Mouse (Mus musculus): ENCODE results near the gene 9230112D13Rik. TPM values are rescaled to one million over a fixed set of nuclear protein-coding genes. Genes with fewer than 3 reads are reported as not detected.

Gene 9230112D13Rik
- polyA plus RNA-seq, 1 experiment from 2014 or later = not detected

- no peak overlapping the region for H3K4me3 ChIP-seq (ENCODE audit: low read depth, low read length)
- no peaks in the 10 kb centered on the region for H3K36me3 ChIP-seq (ENCODE audit: control insufficient read depth, insufficient read depth)
- peaks cover 19% of the 10 kb centered on the region for H3K27me3 ChIP-seq (ENCODE audit: control insufficient read depth, insufficient read depth, low read depth, low read length)
- H3K9me3 ChIP-seq (replicated peaks; ENCODE audit: control insufficient read depth, low read length) = no peaks in the 10 kb centered on the region
- H3K9ac ChIP-seq (ENCODE audit: low read depth, low read length) = no peak overlapping the region
- 49% methylated on average over 3 of the region's 3 CpGs for WGBS (ENCODE audit: insufficient replicate concordance)
- no peak overlapping the region for H3K4me2 ChIP-seq (ENCODE audit: low read depth, low read length)
- no peak for ATAC-seq (ENCODE audit: low read depth)
- H3K4me1 ChIP-seq (ENCODE audit: control insufficient read depth, low read depth, low read length) = no peaks in the 10 kb centered on the region
- H3K27ac ChIP-seq (ENCODE audit: low read length) = no peak overlapping the region
Measured at GRCm38 (mm10) chr14:34497346-34497745, 25.3 kb downstream of the 9230112D13Rik start.

- H3K27me3 ChIP-seq (ENCODE audit: control insufficient read depth, insufficient read depth, low read depth, low read length) = no peaks in the 10 kb centered on the region
- H3K36me3 ChIP-seq (ENCODE audit: control insufficient read depth, insufficient read depth) = no peaks in the 10 kb centered on the region
- H3K27ac ChIP-seq (ENCODE audit: low read length) = no peak overlapping the region
- H3K4me2 ChIP-seq (ENCODE audit: low read depth, low read length) = no peak overlapping the region
- ATAC-seq (ENCODE audit: low read depth) = no peak
- no peaks in the 10 kb centered on the region for H3K9me3 ChIP-seq (replicated peaks; ENCODE audit: control insufficient read depth, low read length)
- WGBS (ENCODE audit: insufficient replicate concordance) = 45% methylated on average over 3 of the region's 3 CpGs
- H3K4me1 ChIP-seq (ENCODE audit: control insufficient read depth, low read depth, low read length) = no peaks in the 10 kb centered on the region; the same call in 1 of the 2 replicates
- no peak overlapping the region for H3K9ac ChIP-seq (ENCODE audit: low read depth, low read length)
- H3K4me3 ChIP-seq (ENCODE audit: low read depth, low read length) = no peak overlapping the region
Measured at GRCm38 (mm10) chr14:34493682-34494081, 28.9 kb downstream of the 9230112D13Rik start.

GRCm38 (mm10) chr14:34492688-34493087 lies 29.9 kb downstream of the 9230112D13Rik start:
- Histone ChIP-seq H3K4me3 (ENCODE audit: low read depth, low read length) (no peak overlapping the region), H3K4me2 (ENCODE audit: low read depth, low read length) (no peak overlapping the region), H3K27ac (ENCODE audit: low read length) (no peak overlapping the region), H3K27me3 (ENCODE audit: control insufficient read depth, insufficient read depth, low read depth, low read length) (no peaks in the 10 kb centered on the region), H3K36me3 (ENCODE audit: control insufficient read depth, insufficient read depth) (no peaks in the 10 kb centered on the region), H3K4me1 (ENCODE audit: control insufficient read depth, low read depth, low read length) (no peaks in the 10 kb centered on the region; the same call in 1 of the 2 replicates), H3K9ac (ENCODE audit: low read depth, low read length) (no peak overlapping the region), H3K9me3 (replicated peaks; ENCODE audit: control insufficient read depth, low read length) (no peaks in the 10 kb centered on the region)
- no peak for ATAC-seq (ENCODE audit: low read depth)
- 43% methylated on average over 2 of the region's 2 CpGs for WGBS (ENCODE audit: insufficient replicate concordance)

- Histone ChIP-seq H3K9ac (ENCODE audit: low read depth, low read length) (no peak overlapping the region), H3K36me3 (ENCODE audit: control insufficient read depth, insufficient read depth) (no peaks in the 10 kb centered on the region), H3K4me2 (ENCODE audit: low read depth, low read length) (no peak overlapping the region), H3K27ac (ENCODE audit: low read length) (no peak overlapping the region), H3K4me1 (ENCODE audit: control insufficient read depth, low read depth, low read length) (no peaks in the 10 kb centered on the region; the same call in 1 of the 2 replicates), H3K4me3 (ENCODE audit: low read depth, low read length) (no peak overlapping the region), H3K9me3 (replicated peaks; ENCODE audit: control insufficient read depth, low read length) (no peaks in the 10 kb centered on the region), H3K27me3 (ENCODE audit: control insufficient read depth, insufficient read depth, low read depth, low read length) (no peaks in the 10 kb centered on the region)
- WGBS (ENCODE audit: insufficient replicate concordance) = 20% methylated on average over 1 of the region's 1 CpGs
- ATAC-seq (ENCODE audit: low read depth) = no peak
Measured at GRCm38 (mm10) chr14:34490965-34491364, 31.6 kb downstream of the 9230112D13Rik start.

- ATAC-seq (ENCODE audit: low read depth) = peak; percentile 47; the same call in 1 of the 2 replicates
- Histone ChIP-seq H3K4me1 (ENCODE audit: control insufficient read depth, low read depth, low read length) (no peaks in the 10 kb centered on the region; the same call in 1 of the 2 replicates), H3K4me3 (ENCODE audit: low read depth, low read length) (no peak overlapping the region), H3K4me2 (ENCODE audit: low read depth, low read length) (0 out of 2 replicates have a peak overlapping the region, but pooled peaks have one; percentile 50), H3K9ac (ENCODE audit: low read depth, low read length) (no peak overlapping the region), H3K36me3 (ENCODE audit: control insufficient read depth, insufficient read depth) (no peaks in the 10 kb centered on the region), H3K9me3 (replicated peaks; ENCODE audit: control insufficient read depth, low read length) (no peaks in the 10 kb centered on the region), H3K27me3 (ENCODE audit: control insufficient read depth, insufficient read depth, low read depth, low read length) (no peaks in the 10 kb centered on the region), H3K27ac (ENCODE audit: low read length) (peak overlapping the region; percentile 25)
- WGBS (ENCODE audit: insufficient replicate concordance) = 34% methylated on average over 2 of the region's 2 CpGs
Measured at GRCm38 (mm10) chr14:34489928-34490327, 32.7 kb downstream of the 9230112D13Rik start.

- no peaks in the 10 kb centered on the region for H3K36me3 ChIP-seq (ENCODE audit: control insufficient read depth, insufficient read depth)
- H3K9me3 ChIP-seq (replicated peaks; ENCODE audit: control insufficient read depth, low read length) = no peaks in the 10 kb centered on the region
- no peak overlapping the region for H3K4me2 ChIP-seq (ENCODE audit: low read depth, low read length)
- 58% methylated on average over 8 of the region's 8 CpGs for WGBS (ENCODE audit: insufficient replicate concordance)
- H3K4me3 ChIP-seq (ENCODE audit: low read depth, low read length) = no peak overlapping the region
- H3K27ac ChIP-seq (ENCODE audit: low read length) = no peak overlapping the region
- H3K9ac ChIP-seq (ENCODE audit: low read depth, low read length) = no peak overlapping the region
- H3K27me3 ChIP-seq (ENCODE audit: control insufficient read depth, insufficient read depth, low read depth, low read length) = no peaks in the 10 kb centered on the region
- no peaks in the 10 kb centered on the region; the same call in none of the 2 replicates for H3K4me1 ChIP-seq (ENCODE audit: control insufficient read depth, low read depth, low read length)
- ATAC-seq (ENCODE audit: low read depth) = no peak
Measured at GRCm38 (mm10) chr14:34486169-34486568, 36.4 kb downstream of the 9230112D13Rik start.

- Histone ChIP-seq H3K9me3 (replicated peaks; ENCODE audit: control insufficient read depth, low read length) (no peaks in the 10 kb centered on the region), H3K4me2 (ENCODE audit: low read depth, low read length) (no peak overlapping the region), H3K27me3 (ENCODE audit: control insufficient read depth, insufficient read depth, low read depth, low read length) (no peaks in the 10 kb centered on the region), H3K36me3 (ENCODE audit: control insufficient read depth, insufficient read depth) (no peaks in the 10 kb centered on the region), H3K9ac (ENCODE audit: low read depth, low read length) (no peak overlapping the region), H3K27ac (ENCODE audit: low read length) (no peak overlapping the region), H3K4me3 (ENCODE audit: low read depth, low read length) (no peak overlapping the region), H3K4me1 (ENCODE audit: control insufficient read depth, low read depth, low read length) (no peaks in the 10 kb centered on the region; the same call in none of the 2 replicates)
- WGBS (ENCODE audit: insufficient replicate concordance) = 62% methylated on average over 6 of the region's 6 CpGs
- no peak for ATAC-seq (ENCODE audit: low read depth)
Measured at GRCm38 (mm10) chr14:34483469-34484341, 38.9 kb downstream of the 9230112D13Rik start.

- Histone ChIP-seq H3K27ac (ENCODE audit: low read length) (no peak overlapping the region), H3K4me2 (ENCODE audit: low read depth, low read length) (no peak overlapping the region), H3K9ac (ENCODE audit: low read depth, low read length) (no peak overlapping the region), H3K9me3 (replicated peaks; ENCODE audit: control insufficient read depth, low read length) (no peaks in the 10 kb centered on the region), H3K4me3 (ENCODE audit: low read depth, low read length) (no peak overlapping the region), H3K36me3 (ENCODE audit: control insufficient read depth, insufficient read depth) (no peaks in the 10 kb centered on the region), H3K27me3 (ENCODE audit: control insufficient read depth, insufficient read depth, low read depth, low read length) (no peaks in the 10 kb centered on the region), H3K4me1 (ENCODE audit: control insufficient read depth, low read depth, low read length) (no peaks in the 10 kb centered on the region; the same call in 1 of the 2 replicates)
- ATAC-seq (ENCODE audit: low read depth) = no peak
Measured at GRCm38 (mm10) chr14:34471591-34471990, 51.0 kb downstream of the 9230112D13Rik start.

- H3K36me3 ChIP-seq (ENCODE audit: control insufficient read depth, insufficient read depth) = no peaks in the 10 kb centered on the region
- no peak overlapping the region for H3K4me2 ChIP-seq (ENCODE audit: low read depth, low read length)
- H3K4me1 ChIP-seq (ENCODE audit: control insufficient read depth, low read depth, low read length) = no peaks in the 10 kb centered on the region
- no peak for ATAC-seq (ENCODE audit: low read depth)
- H3K27me3 ChIP-seq (ENCODE audit: control insufficient read depth, insufficient read depth, low read depth, low read length) = no peaks in the 10 kb centered on the region
- H3K27ac ChIP-seq (ENCODE audit: low read length) = no peak overlapping the region
- H3K9me3 ChIP-seq (replicated peaks; ENCODE audit: control insufficient read depth, low read length) = no peaks in the 10 kb centered on the region
- 60% methylated on average over 3 of the region's 3 CpGs for WGBS (ENCODE audit: insufficient replicate concordance)
- no peak overlapping the region for H3K4me3 ChIP-seq (ENCODE audit: low read depth, low read length)
- H3K9ac ChIP-seq (ENCODE audit: low read depth, low read length) = no peak overlapping the region
Measured at GRCm38 (mm10) chr14:34466291-34466690, 56.3 kb downstream of the 9230112D13Rik start.

All from liver, embryonic 16.5 days (tissue).